Mouse (Mus musculus): ENCODE results near the gene Slc45a3. TPM values are rescaled to one million over a fixed set of nuclear protein-coding genes. Genes with fewer than 3 reads are reported as not detected.
A peak's percentile ranks its signal among the peaks of the same experiment; 100 is the strongest.

Gene Slc45a3
- polyA plus RNA-seq, 1 experiment from 2014 or later = 4.0 TPM

- H3K4me1 ChIP-seq = peaks cover 57% of the 10 kb centered on the region
- no peak for ATAC-seq (ENCODE audit: low FRiP score, low read depth)
- no peak overlapping the region for H3K27ac ChIP-seq
- 54% methylated on average over 3 of the region's 3 CpGs for WGBS
- no peak overlapping the region for H3K4me3 ChIP-seq
- no peaks in the 10 kb centered on the region for H3K36me3 ChIP-seq
- no peak overlapping the region for H3K4me2 ChIP-seq (replicated peaks)
- H3K9ac ChIP-seq = no peak overlapping the region
- peaks cover 36% of the 10 kb centered on the region for H3K27me3 ChIP-seq
- H3K9me3 ChIP-seq = no peaks in the 10 kb centered on the region
These were observed 5.8 kb downstream of the Slc45a3 start for GRCm38 (mm10) chr1:131968556-131968955.

- WGBS = 66% methylated on average over 6 of the region's 6 CpGs
- Histone ChIP-seq H3K4me3 (no peak overlapping the region), H3K4me2 (replicated peaks) (no peak overlapping the region), H3K27me3 (peaks cover 31% of the 10 kb centered on the region), H3K36me3 (no peaks in the 10 kb centered on the region), H3K9me3 (no peaks in the 10 kb centered on the region), H3K9ac (no peak overlapping the region), H3K27ac (no peak overlapping the region), H3K4me1 (peaks cover 53% of the 10 kb centered on the region)
- no peak for ATAC-seq (ENCODE audit: low FRiP score, low read depth)
These were observed 6.2 kb downstream of the Slc45a3 start for GRCm38 (mm10) chr1:131968983-131969382.

GRCm38 (mm10) chr1:131969825-131970224, 7.1 kb downstream of the Slc45a3 start:
- no peak for ATAC-seq (ENCODE audit: low FRiP score, low read depth)
- Histone ChIP-seq H3K27ac (no peak overlapping the region), H3K4me2 (replicated peaks) (no peak overlapping the region), H3K9ac (no peak overlapping the region), H3K9me3 (no peaks in the 10 kb centered on the region), H3K27me3 (peaks cover 23% of the 10 kb centered on the region), H3K4me3 (no peak overlapping the region), H3K4me1 (peaks cover 47% of the 10 kb centered on the region), H3K36me3 (no peaks in the 10 kb centered on the region)
- 51% methylated on average over 4 of the region's 4 CpGs for WGBS

- peaks cover 47% of the 10 kb centered on the region for H3K4me1 ChIP-seq
- peak overlapping the region; percentile 44; the same call in 1 of the 2 replicates for H3K27ac ChIP-seq
- no peaks in the 10 kb centered on the region for H3K9me3 ChIP-seq
- no peak overlapping the region for H3K4me3 ChIP-seq
- H3K4me2 ChIP-seq (replicated peaks) = no peak overlapping the region
- H3K36me3 ChIP-seq = no peaks in the 10 kb centered on the region
- no peak for ATAC-seq (ENCODE audit: low FRiP score, low read depth)
- no peak overlapping the region for H3K9ac ChIP-seq
- H3K27me3 ChIP-seq = peaks cover 20% of the 10 kb centered on the region
- 44% methylated on average over 5 of the region's 5 CpGs for WGBS
These were observed 7.5 kb downstream of the Slc45a3 start for GRCm38 (mm10) chr1:131970322-131970660.

- peak overlapping the region; percentile 44; the same call in 1 of the 2 replicates for H3K27ac ChIP-seq
- peak overlapping the region; percentile 26; the same call in 1 of the 2 replicates for H3K9ac ChIP-seq
- peaks cover 47% of the 10 kb centered on the region for H3K4me1 ChIP-seq
These were observed 8.1 kb downstream of the Slc45a3 start for GRCm38 (mm10) chr1:131970661-131971520.

GRCm38 (mm10) chr1:131971771-131972497, 9.2 kb downstream of the Slc45a3 start:
- no peaks in the 10 kb centered on the region for H3K9me3 ChIP-seq
- peaks cover 47% of the 10 kb centered on the region for H3K4me1 ChIP-seq
- peaks cover 6% of the 10 kb centered on the region; the same call in 1 of the 2 replicates for H3K27me3 ChIP-seq
- H3K27ac ChIP-seq = peak overlapping the region; percentile 44; the same call in 1 of the 2 replicates
- 21% methylated on average over 15 of the region's 15 CpGs for WGBS
- no peak overlapping the region for H3K9ac ChIP-seq
- H3K36me3 ChIP-seq = no peaks in the 10 kb centered on the region
- peak; percentile 44; the same call in 1 of the 2 replicates for ATAC-seq (ENCODE audit: low FRiP score, low read depth)
- H3K4me2 ChIP-seq (replicated peaks) = 0 out of 2 replicates have a peak overlapping the region, but pooled peaks have one; percentile 0
- H3K4me3 ChIP-seq = no peak overlapping the region

More at GRCm38 (mm10) chr1:131970661-131971520, 8.1 kb downstream of the Slc45a3 start:
- H3K4me3 ChIP-seq = no peak overlapping the region
- ATAC-seq (ENCODE audit: low FRiP score, low read depth) = peak; percentile 62
- no peaks in the 10 kb centered on the region for H3K9me3 ChIP-seq
- peaks cover 14% of the 10 kb centered on the region for H3K27me3 ChIP-seq
- WGBS = 11% methylated on average over 15 of the region's 16 CpGs
- no peaks in the 10 kb centered on the region for H3K36me3 ChIP-seq
- H3K4me2 ChIP-seq (replicated peaks) = peak overlapping the region; percentile 40

GRCm38 (mm10) chr1:131972498-131973334, 9.9 kb downstream of the Slc45a3 start:
- no peak overlapping the region for H3K4me3 ChIP-seq
- 0 out of 2 replicates have a peak overlapping the region, but pooled peaks have one; percentile 0 for H3K4me2 ChIP-seq (replicated peaks)
- H3K27ac ChIP-seq = no peak overlapping the region
- ATAC-seq (ENCODE audit: low FRiP score, low read depth) = no peak
- no peaks in the 10 kb centered on the region for H3K36me3 ChIP-seq
- H3K9ac ChIP-seq = no peak overlapping the region
- peaks cover 40% of the 10 kb centered on the region for H3K4me1 ChIP-seq
- WGBS = 29% methylated on average over 13 of the region's 13 CpGs
- H3K27me3 ChIP-seq = 0 out of 2 replicates have a peak, but pooled peaks cover 3% of the 10 kb centered on the region
- H3K9me3 ChIP-seq = no peaks in the 10 kb centered on the region

- no peak overlapping the region for H3K9ac ChIP-seq
- H3K27ac ChIP-seq = no peak overlapping the region
- no peak for ATAC-seq (ENCODE audit: low FRiP score, low read depth)
- no peak overlapping the region for H3K4me3 ChIP-seq
- no peak overlapping the region for H3K4me2 ChIP-seq (replicated peaks)
- H3K36me3 ChIP-seq = no peaks in the 10 kb centered on the region
- 0 out of 2 replicates have a peak, but pooled peaks cover 3% of the 10 kb centered on the region for H3K27me3 ChIP-seq
- H3K4me1 ChIP-seq = peaks cover 35% of the 10 kb centered on the region
- WGBS = 80% methylated on average over 6 of the region's 6 CpGs
- no peaks in the 10 kb centered on the region for H3K9me3 ChIP-seq
These were observed 11.2 kb downstream of the Slc45a3 start for GRCm38 (mm10) chr1:131973991-131974390.

- Histone ChIP-seq H3K36me3 (no peaks in the 10 kb centered on the region), H3K27ac (no peak overlapping the region), H3K4me1 (peaks cover 12% of the 10 kb centered on the region), H3K4me2 (replicated peaks) (no peak overlapping the region), H3K9me3 (no peaks in the 10 kb centered on the region), H3K27me3 (0 out of 2 replicates have a peak, but pooled peaks cover 3% of the 10 kb centered on the region), H3K4me3 (no peak overlapping the region), H3K9ac (no peak overlapping the region)
- WGBS = 76% methylated on average over 5 of the region's 5 CpGs
- ATAC-seq (ENCODE audit: low FRiP score, low read depth) = no peak
These were observed 14.1 kb downstream of the Slc45a3 start for GRCm38 (mm10) chr1:131976886-131977285.

GRCm38 (mm10) chr1:131980471-131980870, 17.7 kb downstream of the Slc45a3 start:
- Histone ChIP-seq H3K4me2 (replicated peaks) (no peak overlapping the region), H3K9ac (0 out of 2 replicates have a peak overlapping the region, but pooled peaks have one; percentile 14), H3K4me1 (no peaks in the 10 kb centered on the region), H3K9me3 (no peaks in the 10 kb centered on the region), H3K27ac (no peak overlapping the region), H3K4me3 (no peak overlapping the region), H3K27me3 (0 out of 2 replicates have a peak, but pooled peaks cover 3% of the 10 kb centered on the region), H3K36me3 (no peaks in the 10 kb centered on the region)
- ATAC-seq (ENCODE audit: low FRiP score, low read depth) = no peak
- 28% methylated on average over 2 of the region's 2 CpGs for WGBS

GRCm38 (mm10) chr1:131981378-131982013, 18.7 kb downstream of the Slc45a3 start:
- H3K9ac ChIP-seq = no peak overlapping the region
- no peak overlapping the region for H3K27ac ChIP-seq
- no peaks in the 10 kb centered on the region for H3K36me3 ChIP-seq
- H3K4me2 ChIP-seq (replicated peaks) = no peak overlapping the region
- 53% methylated on average over 12 of the region's 12 CpGs for WGBS
- no peak overlapping the region for H3K4me3 ChIP-seq
- H3K27me3 ChIP-seq = 0 out of 2 replicates have a peak, but pooled peaks cover 3% of the 10 kb centered on the region
- ATAC-seq (ENCODE audit: low FRiP score, low read depth) = 0 out of 2 replicates have a peak, but pooled peaks have one; percentile 65
- H3K4me1 ChIP-seq = no peaks in the 10 kb centered on the region
- no peaks in the 10 kb centered on the region for H3K9me3 ChIP-seq

Measured in limb, embryonic 13.5 days (tissue).